Mouse (Mus musculus) T-helper 1 cell (primary cell): Measurements from ENCODE around the gene Ppara.

Experiments
- in situ Hi-C: fragments of 300-600 bp; cut with MboI, MseI; formaldehyde crosslinking; loops from one replicate; pipeline ENCODE4 v1.15.1; 2025; ENCODE audit warnings: high pct_unique_total_duplicates

Ppara gene

DNA sequence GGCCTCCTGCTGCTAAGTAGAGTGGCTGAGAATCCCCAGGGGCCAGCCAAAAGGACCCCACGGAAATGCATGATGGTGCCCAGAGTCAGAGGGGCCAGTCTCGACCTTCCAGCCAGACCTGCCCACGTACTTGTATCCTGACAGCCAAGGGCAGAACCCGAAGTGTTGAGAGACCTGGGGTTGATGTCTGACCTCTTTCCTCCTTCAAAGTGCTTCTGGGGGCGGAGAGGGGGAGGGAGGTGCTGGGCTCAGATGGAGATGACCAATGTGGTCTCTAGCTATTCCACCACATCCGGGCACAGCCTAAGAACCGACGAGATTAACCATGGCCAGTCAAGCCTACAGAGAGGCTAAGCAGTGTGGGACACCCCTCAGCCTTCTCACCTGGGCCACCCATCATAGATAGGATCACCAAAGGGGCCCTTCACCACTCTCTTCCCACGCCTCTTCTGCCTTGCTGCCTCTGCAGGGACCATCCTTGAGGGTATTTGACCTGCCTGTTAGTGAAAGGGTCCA, 29.7 kb upstream of the Ppara start:
- in situ Hi-C loops: no loop called here

DNA sequence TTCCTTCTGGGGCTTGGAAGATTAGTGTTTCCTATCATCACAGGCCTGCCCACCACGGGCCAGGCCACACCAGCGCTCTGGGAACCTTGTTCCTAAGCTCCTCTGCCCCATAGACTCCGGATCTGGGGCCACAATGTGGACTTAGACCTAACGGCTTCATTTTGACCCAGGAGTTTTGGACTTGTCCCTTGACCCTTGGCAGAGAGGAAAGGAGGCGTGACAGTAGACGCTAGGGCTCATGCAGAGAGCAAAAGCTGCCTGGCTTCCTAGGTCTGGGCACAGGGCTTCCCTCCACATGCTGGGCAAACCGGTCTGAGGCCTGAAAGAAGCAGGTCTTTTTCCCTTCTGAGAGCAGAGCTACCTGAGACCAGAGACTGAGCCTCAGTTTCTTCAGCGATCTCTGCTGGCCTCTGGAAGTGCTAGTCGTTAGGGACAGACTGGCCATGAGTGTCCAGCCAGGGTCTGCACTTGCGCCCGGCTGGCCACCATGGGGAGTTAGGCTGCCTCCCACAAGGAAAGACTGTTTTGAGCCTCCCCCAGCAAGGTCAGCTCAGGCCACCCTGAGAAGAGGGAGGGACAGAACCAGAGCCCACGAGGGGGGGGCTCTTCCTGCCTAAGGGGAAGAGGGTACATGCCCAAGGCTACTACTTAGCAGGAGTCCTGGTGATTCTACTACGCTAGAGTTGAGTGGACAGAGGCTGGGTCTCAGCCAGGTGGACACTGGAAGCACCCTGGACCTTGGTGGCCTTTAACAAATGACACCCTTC, 29.0 kb upstream of the Ppara start:
- in situ Hi-C loops: no loop called here

DNA sequence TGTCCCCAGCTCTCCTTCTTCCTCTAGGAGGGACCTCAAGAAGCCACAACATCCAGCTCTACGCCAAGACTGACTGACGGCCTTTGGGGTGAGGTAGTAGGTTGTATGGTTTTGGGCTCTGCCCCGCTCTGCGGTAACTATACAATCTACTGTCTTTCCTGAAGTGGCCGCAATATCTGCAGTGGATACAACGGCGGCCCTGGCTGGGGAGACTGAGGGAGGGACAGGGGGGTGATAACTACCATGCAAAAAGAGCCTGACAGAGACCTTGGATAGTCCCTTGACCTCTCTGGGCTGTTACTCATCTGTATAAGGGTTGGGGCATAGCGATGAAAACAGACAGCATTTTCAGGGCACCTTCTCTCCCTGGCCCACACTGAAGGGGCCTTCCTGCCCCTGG, 28.3 kb upstream of the Ppara start:
- in situ Hi-C loops: no loop called here

DNA sequence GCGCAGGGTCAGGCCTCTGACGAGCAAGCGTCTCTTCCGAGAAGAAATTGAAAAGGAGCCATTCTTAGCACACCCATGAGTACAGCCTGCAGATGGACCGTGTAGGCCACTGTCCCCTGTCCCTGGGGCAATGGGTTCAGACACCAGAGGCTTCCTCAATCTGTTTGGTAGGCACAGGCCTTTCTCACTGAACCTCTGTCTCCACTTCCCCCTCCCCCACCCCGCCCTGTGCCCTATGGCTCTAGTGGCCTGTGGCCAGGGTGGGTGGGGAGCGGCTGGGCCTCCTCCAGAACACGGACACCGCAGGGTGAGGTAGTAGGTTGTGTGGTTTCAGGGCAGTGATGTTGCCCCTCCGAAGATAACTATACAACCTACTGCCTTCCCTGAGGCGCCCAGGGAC, 27.8 kb upstream of the Ppara start:
- in situ Hi-C loops: no loop called here

DNA sequence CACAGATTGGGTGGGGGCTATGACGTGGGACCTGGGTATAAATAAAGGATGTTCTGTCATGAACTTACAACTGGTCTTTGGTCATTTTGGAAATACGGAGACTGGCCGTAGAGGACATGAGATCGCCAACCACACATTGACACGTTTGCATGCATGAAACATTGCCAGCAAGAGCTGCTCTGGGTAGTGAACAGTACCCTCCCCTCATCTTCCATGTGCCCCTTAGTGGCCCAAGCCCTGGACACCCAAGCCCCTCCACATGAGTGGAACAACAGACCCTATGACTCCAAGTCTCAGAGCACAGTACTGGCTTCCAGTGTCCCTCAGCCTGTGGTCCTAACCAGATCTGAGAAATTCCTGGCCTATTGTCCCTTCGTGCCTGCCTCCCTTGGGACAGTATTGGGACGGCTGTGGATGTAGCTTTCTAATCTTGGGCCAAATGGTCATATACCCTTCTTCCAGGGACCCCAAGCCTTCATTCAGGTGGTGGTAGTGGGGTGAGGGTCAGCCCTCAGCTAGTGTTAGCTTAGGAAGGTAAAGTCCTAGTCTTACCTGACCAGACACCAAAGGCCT, 27.2 kb upstream of the Ppara start:
- in situ Hi-C loops: no loop called here

DNA sequence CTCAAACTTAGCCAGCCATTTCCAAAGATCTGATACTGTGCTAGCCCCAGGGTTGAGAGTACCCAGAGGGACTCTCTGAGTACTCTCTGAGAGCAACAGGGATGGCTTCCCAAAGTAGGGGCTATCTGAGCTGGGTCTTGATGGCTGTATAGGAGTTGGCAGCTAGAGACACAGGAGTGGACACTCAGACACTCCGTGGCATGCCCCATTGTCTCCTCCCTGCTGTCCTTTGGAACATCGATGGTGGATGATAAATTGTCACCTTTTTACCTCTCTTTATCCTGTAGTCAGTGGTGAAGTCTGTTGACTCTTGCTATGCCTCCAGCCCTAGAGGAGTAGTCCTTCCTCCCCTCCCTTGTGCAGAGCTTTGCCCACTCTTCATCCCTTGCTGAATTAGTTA, 26.6 kb upstream of the Ppara start:
- in situ Hi-C loops: no loop called here

DNA sequence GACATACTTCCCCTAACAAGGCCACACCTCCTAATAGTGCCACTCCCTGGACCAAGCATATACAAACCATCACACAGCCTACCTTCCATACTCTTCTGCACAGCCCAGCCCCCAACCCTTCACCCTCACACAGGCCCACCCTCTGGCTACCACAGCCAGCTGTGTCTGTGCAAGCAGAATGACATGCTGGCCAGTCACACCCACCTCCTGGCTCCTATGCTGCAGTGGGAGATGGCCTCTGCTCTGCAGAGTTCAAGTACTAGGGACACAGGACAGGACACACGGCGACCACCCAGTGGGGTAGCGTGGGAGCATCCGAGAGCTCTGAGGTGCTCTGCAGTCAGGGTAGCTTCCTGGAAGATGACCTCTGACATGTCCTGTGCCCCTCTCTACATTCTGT, 25.9 kb upstream of the Ppara start:
- in situ Hi-C loops: no loop called here

DNA sequence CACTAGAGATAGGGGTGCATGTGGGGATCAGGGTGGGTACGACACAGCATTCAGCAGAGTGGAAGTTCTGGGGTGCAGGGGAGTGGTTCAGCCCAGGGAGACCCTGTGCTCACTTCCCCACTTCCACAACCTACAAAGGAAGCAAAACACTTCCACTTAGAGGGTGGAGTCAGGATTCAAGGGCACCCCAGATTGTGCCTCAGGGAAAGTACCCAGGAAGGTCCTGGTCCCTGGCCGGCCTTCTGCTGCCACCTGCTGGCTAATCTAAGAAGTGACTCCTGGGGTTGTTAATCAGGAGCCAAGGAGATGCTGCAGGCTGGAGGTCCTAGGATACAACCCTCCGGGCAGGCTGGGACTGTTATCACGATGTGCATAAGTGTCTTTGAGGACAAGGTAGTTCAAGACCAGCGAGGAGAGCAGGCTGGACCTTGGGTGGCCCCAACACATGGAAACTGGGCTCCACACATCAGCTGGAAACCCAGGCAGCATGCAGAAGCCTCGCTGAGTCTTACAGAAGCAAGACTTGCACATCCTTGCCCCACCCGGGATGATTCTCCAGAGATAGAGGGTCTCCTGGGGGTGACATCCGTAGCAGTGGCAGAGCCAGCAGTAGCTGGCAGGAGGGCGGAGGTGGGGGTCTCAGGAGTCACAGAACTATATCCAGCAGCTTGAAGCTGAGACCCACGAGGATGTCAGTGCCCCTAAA, 25.4 kb upstream of the Ppara start:
- in situ Hi-C loops: no loop called here

DNA sequence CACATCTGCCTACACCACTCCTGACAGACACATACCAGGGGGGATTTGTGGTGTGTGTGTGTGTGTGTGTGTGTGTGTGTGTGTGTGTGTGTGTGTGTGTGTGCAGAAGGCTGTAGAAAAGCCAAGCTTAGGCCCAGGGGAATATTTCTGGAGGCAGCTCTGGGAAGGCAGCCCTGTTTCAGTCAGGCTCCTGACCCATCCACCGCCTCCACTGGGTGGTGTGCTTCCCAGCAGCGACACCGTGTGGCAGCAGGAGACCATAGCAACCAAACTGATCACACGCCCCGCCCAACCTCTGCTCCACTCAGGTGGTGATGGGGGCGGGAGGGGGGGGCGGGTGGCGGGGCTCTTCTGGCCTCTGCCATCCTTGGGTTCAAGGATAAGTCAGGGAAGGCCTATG, 24.6 kb upstream of the Ppara start:
- in situ Hi-C loops: no loop called here

DNA sequence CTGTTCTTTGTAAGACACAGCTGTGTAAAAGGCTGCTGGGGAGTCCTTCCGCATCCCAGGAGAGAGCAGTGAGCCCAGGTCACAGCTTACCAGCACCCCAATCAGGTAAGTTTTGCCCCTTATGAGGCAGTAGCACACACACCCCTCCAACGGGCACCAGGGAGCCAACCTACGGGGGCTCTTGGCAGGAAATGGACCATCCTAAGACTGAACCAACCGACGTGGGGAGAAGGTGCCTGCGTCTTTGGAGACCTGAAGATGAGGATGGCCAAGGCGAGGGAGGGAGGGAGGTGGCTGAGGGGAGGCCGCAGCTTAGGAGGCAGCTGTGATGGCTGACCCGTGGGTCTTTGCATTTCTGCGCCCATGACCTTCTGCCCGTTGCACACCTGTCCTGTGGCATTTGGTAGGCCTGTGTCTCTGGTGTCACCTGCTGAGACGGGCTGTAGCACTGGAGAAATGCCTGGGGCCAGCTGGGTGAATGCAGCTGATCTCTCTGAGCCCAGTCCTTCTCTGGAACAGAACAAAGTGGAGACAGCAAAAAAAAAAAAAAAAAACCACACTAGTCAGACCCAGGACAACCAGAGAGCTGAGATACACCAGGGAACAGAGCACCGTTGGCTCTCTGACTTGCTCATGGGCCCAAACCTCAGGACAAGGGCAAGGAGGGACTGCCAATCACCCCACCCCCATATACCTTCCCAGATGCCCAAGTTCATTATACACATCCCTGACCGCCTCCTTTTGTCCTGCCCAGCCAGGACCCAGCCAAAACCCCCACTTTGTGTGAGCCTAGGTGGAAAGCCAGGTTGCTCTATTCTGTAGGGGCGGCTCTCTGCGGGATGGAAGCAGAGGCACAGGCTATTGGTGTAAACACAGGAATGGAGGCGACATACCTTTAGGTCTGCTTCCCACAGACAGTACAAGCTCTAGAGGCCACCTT, 23.9 kb upstream of the Ppara start:
- in situ Hi-C loops: no loop called here

DNA sequence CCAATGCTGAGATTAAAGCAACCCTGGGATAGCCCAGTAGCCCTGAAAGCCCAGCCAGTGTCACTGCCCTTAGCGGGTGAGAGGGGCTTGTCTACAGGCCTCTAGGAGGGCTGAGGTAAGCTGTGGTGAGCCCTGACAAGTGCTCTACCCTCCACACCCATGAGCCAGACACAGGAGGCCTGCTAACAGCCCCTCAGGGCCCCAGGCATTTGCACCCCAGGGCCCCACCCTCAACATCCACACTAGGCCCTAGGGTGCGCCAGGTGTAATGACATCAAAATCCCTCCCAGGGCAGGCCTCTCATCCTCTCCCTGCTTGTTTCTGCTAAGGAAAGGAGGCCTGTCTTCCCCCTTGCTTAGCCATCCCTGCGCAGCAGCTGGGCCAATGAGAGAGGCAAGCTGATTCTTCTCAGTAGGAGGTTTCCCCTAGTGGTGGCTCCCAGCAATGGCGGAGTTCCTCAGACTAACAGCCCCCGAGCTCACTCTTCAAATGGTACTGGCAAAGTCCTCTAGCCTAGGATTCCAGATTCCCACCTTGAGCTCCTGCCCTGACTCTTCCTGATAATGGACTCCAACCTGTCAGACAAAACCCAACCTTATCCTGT, 22.1 kb upstream of the Ppara start:
- in situ Hi-C loops: no loop called here

DNA sequence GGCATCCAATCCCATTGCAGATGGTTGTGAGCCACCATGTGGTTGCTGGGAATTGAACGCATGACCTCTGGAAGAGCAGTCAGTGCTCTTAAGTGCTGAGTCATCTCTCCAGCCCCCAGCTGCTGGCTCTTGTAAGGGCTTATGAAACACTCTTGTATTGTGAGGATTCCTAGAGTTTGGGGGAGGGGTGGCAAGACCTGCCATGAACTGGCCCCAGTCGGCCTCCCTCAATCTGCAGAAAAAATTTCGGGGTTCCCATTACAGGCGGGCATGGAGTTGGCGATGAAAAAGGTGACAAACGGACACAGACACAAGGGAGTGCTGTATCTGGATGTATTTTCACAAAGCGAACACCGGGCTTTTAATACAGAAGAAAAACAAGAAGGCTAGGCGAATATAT, 21.4 kb upstream of the Ppara start:
- in situ Hi-C loops: no loop called here

DNA sequence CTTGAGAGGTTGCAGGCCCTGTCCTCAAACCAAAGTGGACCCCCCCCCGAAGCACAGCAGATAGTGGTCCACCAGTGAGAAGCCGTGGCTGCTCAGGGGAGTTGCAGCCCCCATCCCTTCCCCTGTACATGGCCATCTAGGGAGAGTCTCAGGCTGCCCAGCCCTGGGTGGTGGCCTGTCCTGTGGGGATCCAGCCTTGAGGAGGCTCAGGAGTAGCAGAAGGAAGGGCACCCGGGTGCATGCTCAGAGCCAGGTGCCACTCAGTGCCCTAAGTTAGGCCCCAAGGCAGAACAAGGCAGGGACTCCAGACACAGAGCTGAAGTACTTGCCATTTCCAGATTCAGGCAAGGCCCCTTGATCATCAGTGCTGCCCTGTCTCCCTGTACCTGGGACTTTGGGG, 19.7 kb upstream of the Ppara start:
- in situ Hi-C loops: loop anchor here (5.0 kb wide), 1 partner anchor 137 kb away; no protein-coding TSS in a partner anchor

DNA sequence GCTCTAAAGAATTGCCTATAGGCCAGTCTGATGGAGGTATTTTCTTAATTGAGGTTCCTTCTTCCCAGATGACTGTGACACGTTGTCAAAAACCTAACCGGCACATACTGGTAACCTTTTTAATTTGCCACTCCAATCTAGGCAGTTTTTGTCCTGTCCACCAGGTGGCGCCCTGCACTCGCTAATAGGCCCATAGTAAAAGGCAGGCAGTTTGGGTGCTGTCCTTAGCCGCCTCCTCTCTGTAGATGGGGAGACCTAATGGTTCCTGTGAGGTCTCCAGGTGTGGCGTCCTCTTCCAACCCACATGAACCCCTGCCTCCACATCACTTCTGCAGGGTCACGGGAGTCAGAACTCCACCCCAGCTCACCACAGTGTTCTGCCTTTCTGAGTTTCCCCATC, 18.7 kb upstream of the Ppara start:
- in situ Hi-C loops: loop anchor here (5.0 kb wide), 1 partner anchor 136 kb away; no protein-coding TSS in a partner anchor

DNA sequence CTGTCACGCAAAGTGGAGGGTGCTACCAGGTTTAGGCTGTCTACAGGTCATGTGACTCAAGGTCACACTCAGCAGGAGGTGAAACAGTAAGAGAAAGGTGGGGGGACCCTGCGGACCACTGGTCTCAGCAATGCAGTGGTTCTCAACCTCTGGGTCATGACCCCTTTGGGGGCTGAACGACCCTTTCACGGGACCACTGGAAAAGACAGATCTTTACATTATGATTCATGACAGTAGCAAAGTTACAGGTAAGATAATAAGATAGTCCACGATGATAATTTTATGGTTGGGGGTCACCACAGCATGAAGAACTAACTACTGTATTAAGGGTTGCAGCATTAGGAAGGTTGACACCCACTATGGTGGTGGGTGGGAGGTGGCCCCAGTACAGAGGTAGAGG, 18.2 kb upstream of the Ppara start:
- in situ Hi-C loops: loop anchor here (5.0 kb wide), 1 partner anchor 136 kb away; no protein-coding TSS in a partner anchor

DNA sequence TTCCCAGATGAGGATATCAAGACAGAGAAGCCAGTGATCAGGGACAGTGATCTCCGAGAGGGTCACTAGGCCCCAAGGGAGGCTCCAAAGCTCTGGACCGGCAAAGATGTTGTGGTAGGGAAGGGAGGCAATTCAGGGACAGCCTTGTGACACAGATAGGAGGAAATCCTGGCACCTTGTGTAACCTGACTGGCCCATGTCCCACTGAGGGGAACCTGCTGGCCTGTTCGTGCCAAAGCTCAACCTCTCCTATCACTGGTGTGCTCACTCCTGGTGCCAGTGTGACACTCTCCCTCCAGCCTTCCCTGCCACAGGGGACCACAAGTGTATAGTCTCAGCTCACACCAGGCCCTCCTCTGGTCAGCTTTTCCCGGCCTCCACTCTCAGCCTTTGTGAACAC, 17.8 kb upstream of the Ppara start:
- in situ Hi-C loops: loop anchor here (5.0 kb wide), 1 partner anchor 135 kb away; no protein-coding TSS in a partner anchor

DNA sequence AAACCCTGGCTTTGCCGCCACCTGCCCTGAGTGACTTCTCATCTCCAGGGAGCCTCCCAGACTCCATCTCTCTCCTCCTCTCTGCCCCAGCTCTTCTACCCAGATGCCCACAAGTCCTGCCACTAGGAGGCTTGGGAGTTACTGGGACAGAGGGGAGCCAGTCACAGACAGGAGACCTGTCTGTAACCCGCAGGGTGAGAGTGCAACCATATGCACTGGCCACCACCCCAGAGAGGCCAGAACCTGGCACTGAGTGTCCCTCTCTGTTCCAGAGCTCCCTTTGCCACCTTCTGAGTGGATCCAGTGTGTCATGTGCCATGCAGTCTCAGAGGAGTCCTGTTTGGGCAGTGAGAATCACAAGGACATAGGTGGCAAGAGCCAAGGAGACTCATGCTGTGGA, 17.0 kb upstream of the Ppara start:
- in situ Hi-C loops: loop anchor here (5.0 kb wide), 1 partner anchor 135 kb away; no protein-coding TSS in a partner anchor

DNA sequence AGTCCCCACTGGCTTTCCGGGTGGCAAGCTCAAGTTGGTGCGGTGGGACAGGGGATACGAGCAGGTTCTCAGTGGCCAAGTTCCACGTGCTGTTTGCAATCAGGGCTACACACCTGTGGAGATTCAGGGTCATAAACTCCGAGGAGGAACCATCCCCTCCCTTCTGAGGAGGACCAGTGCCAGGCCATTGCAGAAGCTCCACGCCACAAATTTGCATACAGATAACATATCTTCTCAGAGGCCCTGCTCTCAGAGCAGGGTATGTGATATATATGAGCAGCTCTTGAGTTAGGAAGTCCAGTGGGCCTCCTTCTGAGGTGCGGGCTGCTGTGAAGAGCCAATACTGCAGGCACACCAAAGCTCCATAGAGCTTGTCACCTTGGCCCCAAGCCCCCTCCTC, 15.8 kb upstream of the Ppara start:
- in situ Hi-C loops: loop anchor here (5.0 kb wide), 1 partner anchor 133 kb away; no protein-coding TSS in a partner anchor

DNA sequence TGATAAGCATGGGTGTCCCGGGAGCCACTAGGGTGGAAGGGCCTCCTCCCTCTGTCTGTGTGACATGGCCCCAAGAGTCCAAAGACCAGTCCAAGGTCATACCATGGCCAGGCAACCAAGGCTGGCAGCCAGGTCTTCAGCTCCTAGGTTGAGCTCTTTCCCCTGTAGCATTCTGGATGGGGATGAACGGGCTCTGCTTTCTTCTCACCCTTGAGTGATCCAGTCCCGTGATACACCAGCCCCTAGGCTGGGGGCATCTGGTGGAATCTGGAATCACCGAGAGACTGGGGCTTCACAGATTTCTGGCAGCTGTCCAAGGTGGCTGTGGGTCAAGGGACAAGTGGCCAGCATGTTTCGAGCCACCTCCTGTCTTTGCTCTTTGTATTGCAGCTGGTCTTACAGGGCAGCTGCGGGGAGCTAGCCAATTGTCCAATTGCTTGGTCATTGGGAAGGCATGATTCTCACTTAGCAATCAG, 14.4 kb upstream of the Ppara start:
- in situ Hi-C loops: no loop called here

DNA sequence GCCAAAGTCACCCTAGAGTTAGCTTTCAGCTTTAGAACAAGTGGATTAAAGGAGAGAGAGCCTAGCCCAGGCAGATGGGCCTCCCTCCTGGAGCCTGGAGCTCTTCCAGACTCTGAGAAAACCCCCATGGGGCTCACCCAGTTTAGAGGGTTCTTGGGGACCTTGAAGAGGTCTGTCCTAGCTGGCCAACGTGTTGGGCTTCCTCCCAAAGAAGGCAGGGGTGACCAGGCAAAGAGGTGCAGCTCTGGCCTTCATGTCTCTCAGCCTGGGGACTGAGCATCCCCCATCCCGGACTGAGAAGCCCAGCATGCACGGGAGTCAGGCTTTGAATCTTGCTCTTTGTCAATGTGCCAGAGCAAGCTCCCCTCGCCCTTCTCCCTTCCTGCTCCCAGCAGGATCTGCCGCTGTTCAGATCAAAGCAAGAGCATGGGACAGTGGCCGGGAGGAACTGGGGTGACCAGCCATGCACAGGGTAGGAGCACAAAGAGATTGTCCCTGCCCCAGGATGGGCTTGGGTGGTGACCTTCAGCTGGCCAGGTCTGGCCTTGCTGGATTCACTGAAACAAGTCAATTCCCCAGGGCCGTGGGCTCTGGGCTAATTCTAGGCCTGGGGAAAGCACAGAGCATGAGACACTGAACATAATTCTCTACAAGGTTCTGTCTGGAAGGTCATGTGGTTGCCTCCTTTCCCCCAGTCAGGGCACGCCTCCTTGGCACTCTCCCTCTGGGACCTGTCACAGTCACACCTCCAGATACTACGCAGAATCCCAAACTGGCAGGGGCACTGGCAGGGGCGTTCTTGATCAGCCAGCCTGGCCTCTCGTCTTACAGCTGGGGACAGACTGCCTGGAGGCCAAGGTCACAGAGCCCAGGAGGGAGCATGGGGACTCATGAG, 10.3 kb upstream of the Ppara start:
- in situ Hi-C loops: no loop called here
